Mouse (Mus musculus) MEL (cell line): ENCODE measurements at regions not wholly inside any gene's neighbourhood (a gene's known extent, or its start where the extent isn't known, plus 50 kb on each side); places are given as distances from the start of the nearest gene placed in this dataset.

Experiments used
- DNase-seq: peaks from one replicate; pipeline ENCODE4 v3.0.0; 2011; ENCODE audit warnings: low read depth, low spot score
- H3K27ac ChIP-seq: 2 replicates; pipeline ENCODE4 v1.5.1; 2012; ENCODE audit warnings: low read depth, mild to moderate bottlenecking, control low read depth, low read length, moderate library complexity; ENCODE audit not compliant: control insufficient read depth
- H3K27me3 ChIP-seq, 2 experiments: fragments of 150-350 bp in 1 of 2; sonication (generic) in 1 of 2; 2 replicates each; pipeline ENCODE4 v1.6.1; 2012; ENCODE audit warnings: low read length in 2 of 2, mild to moderate bottlenecking in 2 of 2, improper control_type of control experiment in 1 of 2, moderate library complexity in 1 of 2; ENCODE audit not compliant: insufficient read depth in 2 of 2, control insufficient read depth in 1 of 2
- H3K36me3 ChIP-seq, 2 experiments: 2 replicates each; pipeline ENCODE4 v1.6.1; 2012 to 2014; ENCODE audit warnings: low read length in 2 of 2, improper control_type of control experiment in 1 of 2, inconsistent platforms in 1 of 2, mild to moderate bottlenecking in 1 of 2; ENCODE audit not compliant: insufficient read depth in 2 of 2, control insufficient read depth in 1 of 2
- H3K4me1 ChIP-seq, 2 experiments: fragments of 150-350 bp in 1 of 2; sonication (generic) in 1 of 2; 2 replicates each; pipeline ENCODE4 v1.6.1; 2012; ENCODE audit warnings: low read length in 2 of 2, improper control_type of control experiment in 1 of 2, mild to moderate bottlenecking in 1 of 2; ENCODE audit not compliant: insufficient read depth in 2 of 2, control insufficient read depth in 1 of 2
- H3K4me3 ChIP-seq, 2 experiments: fragments of 150-350 bp in 1 of 2; sonication (generic) in 1 of 2; 2 replicates each; pipeline ENCODE4 v1.5.1; 2012; ENCODE audit warnings: low read depth in 2 of 2, low read length in 2 of 2, mild to moderate bottlenecking in 2 of 2, moderate library complexity in 2 of 2, control low read depth in 1 of 2, improper control_type of control experiment in 1 of 2; ENCODE audit not compliant: control insufficient read depth in 1 of 2, insufficient read depth in 1 of 2
- H3K79me2 ChIP-seq: 2 replicates; pipeline ENCODE4 v1.6.1; 2012; ENCODE audit warnings: mild to moderate bottlenecking, low read length, moderate library complexity; ENCODE audit not compliant: control insufficient read depth, poor library complexity, insufficient read depth
- H3K9ac ChIP-seq: 2 replicates; pipeline ENCODE4 v1.6.1; 2012; ENCODE audit warnings: low read depth, mild to moderate bottlenecking, control low read depth, low read length, moderate library complexity; ENCODE audit not compliant: control insufficient read depth, poor library complexity, severe bottlenecking
- H3K9me3 ChIP-seq: fragments of 150-350 bp; sonication (generic); replicated peaks from 2 replicates; pipeline ENCODE4 v1.6.1; 2012; ENCODE audit warnings: mild to moderate bottlenecking, low read length, improper control_type of control experiment, moderate library complexity; ENCODE audit not compliant: insufficient read depth
- CHD2 ChIP-seq: IDR thresholded peaks from 2 replicates; pipeline ENCODE4 v1.6.1; 2011; ENCODE audit warnings: low read length, improper control_type of control experiment
- CTCF ChIP-seq, 3 experiments: IDR thresholded peaks in 2 of 3; conservative IDR thresholded peaks in 1 of 3; 2 replicates each; pipeline ENCODE4 v1.5.1; 2011 to 2012; ENCODE audit warnings: low read length in 3 of 3, low read depth in 2 of 3, mild to moderate bottlenecking in 2 of 3, improper control_type of control experiment in 1 of 3, inconsistent platforms in 1 of 3, mixed read lengths in 1 of 3, moderate library complexity in 1 of 3; ENCODE audit not compliant: control insufficient read depth in 1 of 3, insufficient read depth in 1 of 3, poor library complexity in 1 of 3, severe bottlenecking in 1 of 3
- E2F4 ChIP-seq: IDR thresholded peaks from 2 replicates; pipeline ENCODE4 v1.6.1; 2011; ENCODE audit warnings: low read depth, low read length, improper control_type of control experiment, borderline replicate concordance
- ELF1 ChIP-seq: IDR thresholded peaks from 2 replicates; pipeline ENCODE4 v1.6.1; 2014; ENCODE audit warnings: low read depth, mild to moderate bottlenecking, inconsistent platforms, low read length, improper control_type of control experiment, moderate library complexity
- ETS1 ChIP-seq: IDR thresholded peaks from 2 replicates; pipeline ENCODE4 v1.6.1; 2012; ENCODE audit warnings: low read depth, mild to moderate bottlenecking, inconsistent platforms, low read length, improper control_type of control experiment, moderate library complexity
- HCFC1 ChIP-seq: IDR thresholded peaks from 2 replicates; pipeline ENCODE4 v1.6.1; 2012; ENCODE audit warnings: low read depth, mild to moderate bottlenecking, inconsistent platforms, low read length, improper control_type of control experiment, moderate library complexity
- JUND ChIP-seq: IDR thresholded peaks from 2 replicates; pipeline ENCODE4 v1.6.1; 2011; ENCODE audit warnings: low read depth, mild to moderate bottlenecking, improper control_type of control experiment, low read length
- KAT2A ChIP-seq: conservative IDR thresholded peaks from 2 replicates; pipeline ENCODE4 v1.6.1; 2012; ENCODE audit warnings: low read depth, low read length, improper control_type of control experiment, inconsistent platforms
- MAFK ChIP-seq: IDR thresholded peaks from 2 replicates; pipeline ENCODE4 v1.6.1; 2011; ENCODE audit warnings: low read depth, mild to moderate bottlenecking, low read length, improper control_type of control experiment, borderline replicate concordance
- MAX ChIP-seq: IDR thresholded peaks from 2 replicates; pipeline ENCODE4 v1.6.1; 2011; ENCODE audit warnings: low read length, improper control_type of control experiment
- MXI1 ChIP-seq: IDR thresholded peaks from 2 replicates; pipeline ENCODE4 v1.6.1; 2011; ENCODE audit warnings: mild to moderate bottlenecking, low read depth, low read length, improper control_type of control experiment
- NRF1 ChIP-seq: IDR thresholded peaks from 2 replicates; pipeline ENCODE4 v1.6.1; 2014; ENCODE audit warnings: low read depth, mild to moderate bottlenecking, inconsistent platforms, low read length, improper control_type of control experiment, moderate library complexity; ENCODE audit not compliant: poor library complexity, insufficient read depth, severe bottlenecking
- POLR2AphosphoS2 ChIP-seq: IDR thresholded peaks from 2 replicates; pipeline ENCODE4 v1.6.1; 2011; ENCODE audit warnings: low read length, improper control_type of control experiment
- POLR2AphosphoS5 ChIP-seq: IDR thresholded peaks from 2 replicates; pipeline ENCODE4 v1.6.1; 2012; ENCODE audit warnings: low read depth, borderline replicate concordance, mild to moderate bottlenecking, inconsistent platforms, low read length, moderate library complexity, mixed read lengths
- RAD21 ChIP-seq: IDR thresholded peaks from 2 replicates; pipeline ENCODE4 v1.6.1; 2011; ENCODE audit warnings: mild to moderate bottlenecking, low read depth, low read length, improper control_type of control experiment
- SIN3A ChIP-seq: IDR thresholded peaks from 2 replicates; pipeline ENCODE4 v1.6.1; 2012; ENCODE audit warnings: low read length, improper control_type of control experiment, inconsistent platforms
- SMC3 ChIP-seq: IDR thresholded peaks from 2 replicates; pipeline ENCODE4 v1.6.1; 2011; ENCODE audit warnings: low read depth, low read length, improper control_type of control experiment
- TBP ChIP-seq: IDR thresholded peaks from 2 replicates; pipeline ENCODE4 v1.8.0; 2011; ENCODE audit warnings: low read depth, low read length, improper control_type of control experiment
- TCF12 ChIP-seq: IDR thresholded peaks from 2 replicates; pipeline ENCODE4 v1.6.1; 2014; ENCODE audit warnings: low read depth, mild to moderate bottlenecking, inconsistent platforms, low read length, improper control_type of control experiment, moderate library complexity
- UBTF ChIP-seq: IDR thresholded peaks from 2 replicates; pipeline ENCODE4 v1.6.1; 2012; ENCODE audit warnings: low read depth, mild to moderate bottlenecking, inconsistent platforms, low read length, improper control_type of control experiment, moderate library complexity, borderline replicate concordance; ENCODE audit not compliant: insufficient read depth
- ZKSCAN1 ChIP-seq: IDR thresholded peaks from 2 replicates; pipeline ENCODE4 v1.6.1; 2012; ENCODE audit warnings: low read depth, mild to moderate bottlenecking, inconsistent platforms, low read length, improper control_type of control experiment, moderate library complexity
- ZMIZ1 ChIP-seq: IDR thresholded peaks from 2 replicates; pipeline ENCODE4 v1.6.1; 2012; ENCODE audit warnings: low read depth, mild to moderate bottlenecking, inconsistent platforms, low read length, improper control_type of control experiment, moderate library complexity
- ZNF384 ChIP-seq: IDR thresholded peaks from 2 replicates; pipeline ENCODE4 v1.6.1; 2012; ENCODE audit warnings: low read depth, mild to moderate bottlenecking, inconsistent platforms, low read length, improper control_type of control experiment

GRCm38 (mm10) chr10:34878511-34878910, 395.3 kb downstream of the Frk start:
- no peaks in the 10 kb centered on the region for H3K27me3 ChIP-seq
- no peak overlapping the region for H3K27ac ChIP-seq
- TF ChIP-seq ZNF384, result no peak
- TF ChIP-seq ELF1, result no peak
- TF ChIP-seq MXI1, result no peak
- TF ChIP-seq RAD21, result no peak
- no peak for TF ChIP-seq CTCF (IDR thresholded peaks at IDR 0.05 in 2 of 3, conservative IDR thresholded peaks at IDR 0.05 in 1 of 3; ENCODE audit: control insufficient read depth in 1 of 3, insufficient read depth in 1 of 3, low read depth in 2 of 3, low read length in 3 of 3, poor library complexity in 1 of 3, severe bottlenecking in 1 of 3)
- no peak for TF ChIP-seq ZMIZ1
- no peak for TF ChIP-seq ZKSCAN1
- no peak for TF ChIP-seq SMC3
- no peak for TF ChIP-seq UBTF
- no peak for TF ChIP-seq E2F4
- no peak for TF ChIP-seq MAFK
- no peak for TF ChIP-seq MAX
- TF ChIP-seq KAT2A, result no peak
- no peak for TF ChIP-seq TCF12
- no peak for TF ChIP-seq JUND
- TF ChIP-seq NRF1, result no peak
- no peak for TF ChIP-seq ETS1
- TF ChIP-seq POLR2AphosphoS5, result no peak
- no peaks in the 10 kb centered on the region for H3K9me3 ChIP-seq
- H3K36me3 ChIP-seq, result no peaks in the 10 kb centered on the region
- H3K79me2 ChIP-seq, result no peaks in the 10 kb centered on the region
- no peak overlapping the region for H3K9ac ChIP-seq
- no peaks in the 10 kb centered on the region for H3K4me1 ChIP-seq
- no peak overlapping the region for H3K4me3 ChIP-seq
- DNase-seq, result no peak

- no peaks in the 10 kb centered on the region for H3K9me3 ChIP-seq
- H3K4me1 ChIP-seq, result no peaks in the 10 kb centered on the region
- no peak overlapping the region for H3K4me3 ChIP-seq
- H3K27ac ChIP-seq, result no peak overlapping the region
- no peaks in the 10 kb centered on the region for H3K27me3 ChIP-seq
- H3K9ac ChIP-seq, result no peak overlapping the region
- H3K36me3 ChIP-seq, result no peaks in the 10 kb centered on the region
- H3K79me2 ChIP-seq, result no peaks in the 10 kb centered on the region
- TF ChIP-seq POLR2AphosphoS5, result no peak
- no peak for TF ChIP-seq CHD2
- no peak for TF ChIP-seq KAT2A
- TF ChIP-seq HCFC1, result no peak
- TF ChIP-seq POLR2AphosphoS2, result no peak
- TF ChIP-seq TBP, result no peak
- no peak for TF ChIP-seq SMC3
- TF ChIP-seq MAX, result no peak
- TF ChIP-seq SIN3A, result no peak
- no peak for TF ChIP-seq ELF1
- TF ChIP-seq, all 39 proteins: peak for 0
- DNase-seq, result no peak
These were observed 404.4 kb downstream of the Frk start for GRCm38 (mm10) chr10:34887601-34888000.
